Mouse (Mus musculus) retina, postnatal 1 day (tissue): ENCODE measurements at regions not wholly inside any gene's neighbourhood (a gene's known extent, or its start where the extent isn't known, plus 50 kb on each side); places are given as distances from the start of the nearest gene placed in this dataset.

ENCODE experiments used
- DNase-seq: peaks from one replicate; pipeline ENCODE4 v3.0.0-alpha.2; 2012

DNA sequence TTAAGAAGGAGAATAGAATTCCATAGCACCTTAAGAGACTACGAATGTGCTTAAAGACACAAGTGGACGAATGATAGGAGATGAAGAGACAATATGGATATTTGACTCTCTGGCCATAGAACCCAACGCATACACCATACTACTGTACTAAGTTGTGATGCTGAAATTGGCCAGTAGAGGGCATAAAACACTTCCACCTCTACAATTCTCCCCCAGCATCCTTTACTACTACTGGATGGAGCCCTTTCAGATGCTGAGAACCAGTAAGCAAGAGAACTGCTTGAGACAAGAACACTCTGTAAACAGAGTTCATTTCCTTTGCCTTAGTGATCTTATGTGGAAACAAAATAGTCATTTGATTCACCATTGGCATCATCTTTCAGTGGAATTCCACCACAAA is 96.9 kb upstream of the Col1a2 start:
- peak; percentile 58 for DNase-seq

DNA sequence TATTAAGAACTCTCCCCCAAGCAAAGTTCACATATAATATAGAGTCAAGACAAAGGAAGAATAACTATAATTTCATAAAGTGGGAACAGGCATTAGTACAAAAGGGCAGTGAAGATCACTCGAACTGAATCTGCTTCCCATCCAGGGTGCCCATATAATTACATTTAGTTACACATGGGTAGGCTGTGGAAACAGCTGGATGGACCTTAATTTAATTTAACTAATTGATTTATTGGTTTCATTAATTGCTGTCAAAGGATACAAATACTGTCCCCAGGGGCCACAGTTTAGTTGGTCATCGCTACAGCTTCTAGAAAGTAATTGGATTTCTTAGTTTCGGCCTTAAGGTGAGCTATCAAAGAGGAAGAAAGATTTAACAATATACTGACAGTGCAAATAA is 91.4 kb upstream of the Col1a2 start:
- peak; percentile 9 for DNase-seq

DNA sequence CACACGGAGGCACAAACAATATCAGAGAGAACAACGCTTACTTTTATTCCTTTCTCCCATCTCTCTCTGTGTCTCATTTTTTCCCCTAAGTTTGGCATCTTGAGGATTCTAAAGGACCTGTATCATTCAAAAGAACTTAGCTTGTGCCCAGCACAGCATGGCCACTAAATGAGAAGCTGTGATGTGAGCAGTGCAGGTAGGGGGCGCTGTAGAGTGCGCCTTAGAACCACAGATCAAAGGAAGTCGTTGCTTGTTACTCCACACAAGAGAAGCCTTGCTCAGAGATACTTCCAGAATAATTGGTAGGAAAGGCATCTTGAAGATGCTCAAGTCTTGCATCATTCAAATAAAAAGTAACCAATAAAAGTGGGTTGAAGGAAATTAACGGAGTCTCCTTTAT is 90.4 kb upstream of the Col1a2 start:
- DNase-seq, result peak; percentile 69

GRCm38 (mm10) chr6:4415206-4415605 is 89.4 kb upstream of the Col1a2 start:
- DNase-seq, result no peak

DNA sequence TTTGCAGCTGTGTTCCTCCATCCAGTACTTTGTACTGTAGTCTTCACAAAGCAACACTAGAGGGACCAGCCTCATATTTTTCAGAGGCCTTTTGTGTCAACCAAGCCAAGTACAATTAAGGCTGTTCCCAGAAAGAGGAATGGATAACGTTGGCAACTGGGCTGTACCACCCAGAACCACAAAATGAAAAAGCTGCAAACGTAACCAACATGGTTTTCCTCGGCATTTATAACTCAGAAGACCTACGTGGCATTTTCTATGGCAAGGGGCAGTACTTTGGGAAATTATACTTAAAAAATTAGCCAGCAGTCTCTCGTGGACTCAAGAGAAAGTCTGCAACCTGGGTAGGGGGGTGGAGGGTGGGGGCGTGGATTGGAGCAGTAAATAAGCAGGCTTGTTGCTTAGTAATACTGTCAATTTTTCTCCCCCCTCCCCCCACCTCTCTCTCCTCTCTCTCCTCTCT is 87.3 kb upstream of the Col1a2 start:
- peak; percentile 58 for DNase-seq

DNA sequence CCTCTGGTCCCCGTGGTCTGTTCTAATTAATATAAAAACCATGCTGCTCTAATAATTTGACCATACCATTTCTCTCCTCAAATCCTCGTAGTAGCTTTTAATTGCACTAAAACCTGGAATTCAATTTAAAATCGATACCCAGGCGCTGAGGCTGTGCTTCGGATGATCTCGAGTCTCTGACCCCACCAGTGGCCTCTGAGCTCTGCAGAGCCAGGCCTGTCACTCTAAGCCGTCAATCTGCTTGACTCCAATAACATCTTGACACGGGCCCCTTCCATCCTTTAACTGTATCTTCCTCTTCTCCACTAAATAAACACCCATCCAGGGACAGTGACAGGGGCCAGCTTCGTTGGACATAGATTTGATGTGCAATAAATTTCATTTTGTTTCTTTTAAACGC is 86.2 kb upstream of the Col1a2 start:
- DNase-seq, result no peak

DNA sequence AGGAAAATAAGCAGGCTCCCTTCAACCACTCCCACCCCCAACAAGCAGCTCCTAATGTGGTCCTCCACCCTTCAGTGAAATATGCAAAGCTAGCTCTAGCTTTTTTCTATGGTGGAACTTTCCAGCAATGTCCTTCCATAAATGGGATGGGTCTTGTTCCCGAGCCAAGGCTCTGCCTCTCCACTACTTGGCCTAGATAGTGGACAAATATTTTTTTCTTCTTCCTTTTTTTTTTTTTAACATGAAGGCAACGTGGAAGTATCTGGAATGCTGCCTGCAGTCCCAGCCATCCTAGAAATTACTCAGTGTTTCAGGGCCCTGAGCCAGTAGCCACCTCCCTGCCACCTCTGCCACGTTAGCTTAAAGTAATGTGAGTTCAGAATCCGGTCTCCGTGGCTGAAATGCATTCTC is 85.7 kb upstream of the Col1a2 start:
- no peak for DNase-seq

GRCm38 (mm10) chr6:4421466-4421865 is 83.1 kb upstream of the Col1a2 start:
- no peak for DNase-seq

GRCm38 (mm10) chr6:4427122-4427521 is 77.5 kb upstream of the Col1a2 start:
- no peak for DNase-seq

- no peak for DNase-seq
These were observed 73.8 kb upstream of the Col1a2 start for GRCm38 (mm10) chr6:4430704-4431310.

GRCm38 (mm10) chr6:4432192-4432591 is 72.4 kb upstream of the Col1a2 start:
- no peak for DNase-seq

- no peak for DNase-seq
These were observed 68.2 kb upstream of the Col1a2 start for GRCm38 (mm10) chr6:4436439-4436838.

- DNase-seq, result no peak
These were observed 67.7 kb upstream of the Col1a2 start for GRCm38 (mm10) chr6:4436874-4437273.

DNA sequence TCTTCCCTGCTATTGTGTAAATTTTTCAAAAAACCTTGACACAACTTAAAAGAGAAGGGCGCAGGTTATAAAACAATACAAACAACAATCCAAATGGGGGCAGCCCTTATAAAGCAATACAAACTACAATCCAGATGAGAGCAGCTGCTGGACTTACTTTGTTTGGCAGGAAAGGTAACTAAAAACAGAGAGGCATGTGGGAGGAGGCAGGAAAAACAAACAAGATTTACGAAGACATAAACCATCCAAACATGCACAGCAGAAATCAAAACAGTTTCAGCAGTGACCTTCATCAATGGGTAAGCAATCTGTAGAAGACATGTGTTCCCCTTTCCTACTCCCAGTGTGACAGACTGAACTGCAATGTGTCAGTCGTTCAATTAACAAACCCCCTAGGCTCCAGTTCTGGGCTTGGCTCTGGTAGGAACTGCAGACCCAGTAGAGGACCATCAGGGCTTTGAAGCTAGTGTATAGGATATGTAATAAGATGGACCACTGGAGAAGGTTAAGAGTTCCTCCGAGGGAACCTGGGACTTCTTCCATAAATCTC is 62.9 kb upstream of the Col1a2 start:
- DNase-seq, result no peak

GRCm38 (mm10) chr6:4445906-4446305 is 58.7 kb upstream of the Col1a2 start:
- peak; percentile 25 for DNase-seq

DNA sequence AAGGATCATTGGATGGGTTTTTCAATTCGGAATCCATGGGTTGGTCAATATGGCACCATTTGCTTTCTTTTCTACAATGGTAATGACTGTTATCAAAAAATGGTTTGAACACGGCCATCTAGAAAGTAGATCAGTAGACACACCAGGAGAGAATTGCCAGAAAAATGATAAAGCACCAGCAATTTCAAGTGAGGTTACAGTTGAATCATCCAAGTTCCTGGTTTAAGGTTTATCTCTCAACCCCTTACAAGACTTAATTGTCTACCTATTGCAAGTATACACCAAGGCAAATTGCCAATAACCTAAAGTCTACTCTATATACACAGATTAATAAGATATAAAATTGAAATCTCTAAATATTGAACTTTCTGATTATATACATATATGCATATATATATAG is 53.4 kb upstream of the Col1a2 start:
- no peak for DNase-seq
